Mouse (Mus musculus): ENCODE results near the gene Olfr600.
"Not testable (repeated sequence)": the region's sequence is repeated elsewhere in the genome, so short reads cannot be mapped to it uniquely, and the experiment has no call there.

Gene Olfr600

GRCm38 (mm10) chr7:103349569-103349968 lies at the start of gene Olfr600:
Gene Olfr600, minus strand, starts transcription at chr7:103349669.
- DNase-seq = no peak

- DNase-seq = no peak
These were observed 49.5 kb upstream of the Olfr600 start for GRCm38 (mm10) chr7:103398981-103399380.

GRCm38 (mm10) chr7:103397758-103398157 lies 48.3 kb upstream of the Olfr600 start:
- no peak for DNase-seq

- no peak for DNase-seq
These were observed 36.6 kb upstream of the Olfr600 start, which contains the start of gene Olfr603 for GRCm38 (mm10) chr7:103386077-103386476. Gene Olfr603, minus strand, starts transcription at chr7:103386177.

- no peak for DNase-seq
These were observed 13.1 kb upstream of the Olfr600 start, which contains the start of gene Olfr601 for GRCm38 (mm10) chr7:103362555-103362954. Gene Olfr601, minus strand, starts transcription at chr7:103362655.

GRCm38 (mm10) chr7:103335617-103336016 lies 13.9 kb downstream of the Olfr600 start, which contains the start of gene Olfr599:
Gene Olfr599, plus strand, starts transcription at chr7:103335917.
- no peak for DNase-seq

GRCm38 (mm10) chr7:103323268-103323667 lies 26.2 kb downstream of the Olfr600 start, which contains the start of gene Olfr598:
Gene Olfr598, plus strand, starts transcription at chr7:103323568.
- DNase-seq = no peak

GRCm38 (mm10) chr7:103316015-103316414 lies 33.5 kb downstream of the Olfr600 start, which contains the start of gene Olfr597:
Gene Olfr597, plus strand, starts transcription at chr7:103316315.
- not testable (repeated sequence) for DNase-seq

- DNase-seq = not testable (repeated sequence)
These were observed 44.1 kb downstream of the Olfr600 start, which contains the start of gene Olfr596 for GRCm38 (mm10) chr7:103305348-103305747. Gene Olfr596, plus strand, starts transcription at chr7:103305648.

Data from embryo, embryonic 11 days (tissue).